Mouse (Mus musculus) heart, postnatal 25 days (tissue): Measurements from ENCODE around the gene Zglp1. TPM values are rescaled to one million over a fixed set of nuclear protein-coding genes. Genes with fewer than 3 reads are reported as not detected.
"Not testable (repeated sequence)": the region's sequence is repeated elsewhere in the genome, so short reads cannot be mapped to it uniquely, and the experiment has no call there.

Experiments used
- DNase-seq: peaks from one replicate; pipeline ENCODE4 v3.0.0; 2022; ENCODE audit warnings: low spot score
- intact Hi-C: fragments of 180-260 bp; cut with DNase I; formaldehyde crosslinking; loops from one replicate; pipeline ENCODE4 v1.15.1; 2025
- total RNA-seq, 2 experiments: library from RNA; stranded (reverse); gene quantifications; 2 replicates each; pipeline ENCODE4 v1.2.3; 2021

Zglp1 gene
- total RNA-seq, 2 experiments from 2014 or later: not detected

- peak; percentile 78 for DNase-seq
- intact Hi-C loops: loop anchor here (5.0 kb wide), 1 partner anchor 64 kb away; no protein-coding TSS in a partner anchor
Observed at GRCm38 (mm10) chr9:21073044-21073840, 6.3 kb upstream of the Zglp1 start, which contains the start of the genes Gm49373 and Fdx1l. TSS of gene Gm49373 (minus strand) at chr9:21073096. TSS of gene Fdx1l (minus strand) at chr9:21073614.

DNA sequence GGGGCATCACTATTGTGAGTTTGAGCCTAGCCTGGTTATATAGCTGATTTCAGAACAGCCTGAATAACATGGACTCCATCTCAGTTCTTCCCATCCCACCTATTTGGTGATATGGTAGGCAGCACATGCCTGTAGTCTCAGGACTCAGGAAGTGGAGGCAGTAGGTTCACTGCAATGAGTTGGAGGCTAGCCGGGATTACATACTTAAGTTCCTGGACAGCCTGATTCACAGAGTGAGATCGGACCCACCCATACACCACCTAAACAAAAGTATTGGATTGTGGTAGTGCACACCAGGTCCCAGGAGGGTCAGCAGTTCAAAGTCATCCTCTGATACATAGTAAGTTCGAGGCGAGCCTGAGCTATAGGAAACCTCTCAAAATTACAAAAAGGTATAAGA is 5.7 kb upstream of the Zglp1 start:
- intact Hi-C loops: loop anchor here (5.0 kb wide), 1 partner anchor 65 kb away; no protein-coding TSS in a partner anchor
- no peak for DNase-seq

DNA sequence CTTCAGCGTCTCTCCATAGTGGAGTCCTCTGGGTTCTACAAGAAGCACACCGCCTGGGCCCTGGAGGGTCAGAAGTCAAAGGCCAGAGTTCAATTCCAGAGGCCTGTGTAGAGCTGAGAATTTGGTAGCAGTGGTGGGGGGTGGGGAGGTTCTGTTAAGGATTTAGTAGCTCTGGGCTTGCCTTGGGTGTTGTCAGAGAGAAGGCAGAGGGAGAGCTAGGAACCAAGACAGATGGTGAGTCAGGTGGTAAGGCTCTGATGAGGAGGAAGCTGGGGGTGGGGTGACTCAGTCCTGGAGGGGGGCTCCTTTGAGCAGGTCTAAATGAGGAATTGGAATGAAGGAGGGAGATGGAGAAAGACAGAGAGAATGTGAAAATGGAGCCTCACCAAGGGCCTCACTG is 4.0 kb downstream of the Zglp1 start:
- DNase-seq: no peak
- intact Hi-C loops: no loop called here

- no peak for DNase-seq
- intact Hi-C loops: no loop called here
Observed at GRCm38 (mm10) chr9:21051578-21051977, 15.3 kb downstream of the Zglp1 start.

DNA sequence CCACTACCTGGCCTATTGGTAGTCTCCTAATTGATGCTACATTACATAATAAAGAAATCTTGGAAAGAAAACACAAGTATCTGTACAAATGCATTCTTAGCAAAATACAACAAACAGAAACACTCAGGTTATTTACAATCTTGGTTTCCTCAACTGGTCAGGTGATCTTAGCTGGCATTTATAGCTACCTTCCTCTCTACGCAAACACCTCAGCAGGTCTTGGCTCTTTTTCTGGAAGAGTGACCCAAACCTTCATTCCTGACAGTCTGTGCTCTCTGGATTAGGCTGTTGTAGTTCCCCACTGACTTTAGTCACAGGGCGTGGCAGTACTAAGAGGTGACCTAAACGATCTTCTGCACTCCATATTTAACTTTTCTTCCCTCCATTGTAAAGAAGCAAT is 21.7 kb downstream of the Zglp1 start:
- no peak for DNase-seq
- intact Hi-C loops: no loop called here

- intact Hi-C loops, DNase-seq: not testable (repeated sequence)
Observed at GRCm38 (mm10) chr9:21044785-21045184, 22.1 kb downstream of the Zglp1 start.

DNA sequence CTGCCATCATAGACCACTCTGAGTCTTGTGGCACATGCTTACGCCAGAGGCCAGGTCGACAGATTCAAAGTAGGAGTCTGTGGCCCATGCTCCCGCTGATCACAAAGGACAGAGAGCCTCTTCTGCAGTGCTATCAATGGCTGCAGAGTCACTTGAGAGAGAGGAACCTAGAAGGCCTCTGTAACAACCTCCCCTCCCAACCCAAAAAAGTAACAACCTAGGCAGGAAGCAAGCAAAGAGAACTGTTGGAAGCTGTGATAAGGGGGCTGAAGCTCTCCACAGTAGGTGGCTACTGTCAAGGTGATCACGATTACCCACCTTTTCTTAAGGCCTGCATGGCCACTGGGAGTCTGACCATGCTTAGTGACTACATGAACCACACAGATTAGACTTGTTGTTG is 23.3 kb downstream of the Zglp1 start:
- DNase-seq: no peak
- intact Hi-C loops: no loop called here

GRCm38 (mm10) chr9:21041308-21041707 is 25.6 kb downstream of the Zglp1 start:
- no peak for DNase-seq
- intact Hi-C loops: no loop called here

DNA sequence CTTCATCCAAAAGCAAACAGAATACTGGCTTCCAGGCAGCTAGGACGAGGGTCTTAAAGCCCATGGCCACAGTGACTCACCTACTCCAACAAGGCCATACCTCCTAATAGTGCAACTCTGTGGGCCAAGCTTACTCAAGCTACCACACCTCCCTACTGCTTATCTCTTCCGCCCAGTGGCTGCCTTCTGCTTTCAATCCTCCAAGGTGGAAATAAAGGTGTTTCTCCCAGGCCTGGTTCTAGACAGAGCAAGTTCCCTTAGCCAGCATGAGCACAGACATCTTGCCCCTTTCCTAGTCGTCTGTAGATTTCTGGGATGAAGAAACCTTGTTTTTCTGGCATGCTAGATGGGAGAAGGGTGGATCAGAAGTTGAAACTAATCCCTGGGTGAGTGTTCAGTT is 27.1 kb downstream of the Zglp1 start:
- intact Hi-C loops: no loop called here
- no peak for DNase-seq

DNA sequence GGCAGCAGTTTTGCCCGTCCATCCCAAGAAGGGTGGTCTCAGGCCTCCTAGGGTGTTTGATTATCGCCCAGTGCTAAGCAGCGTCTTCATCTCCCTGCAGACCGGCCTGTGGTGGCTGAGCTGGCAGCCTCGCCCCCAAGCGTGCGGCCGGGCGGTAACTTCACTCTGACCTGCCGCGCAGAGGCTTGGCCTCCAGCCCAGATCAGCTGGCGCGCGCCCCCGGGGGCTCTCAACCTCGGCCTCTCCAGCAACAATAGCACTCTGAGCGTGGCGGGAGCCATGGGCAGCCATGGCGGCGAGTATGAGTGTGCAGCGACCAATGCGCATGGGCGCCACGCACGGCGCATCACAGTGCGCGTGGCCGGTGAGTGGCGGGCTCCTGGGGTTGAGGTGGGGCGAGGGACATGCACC is 29.4 kb downstream of the Zglp1 start:
- intact Hi-C loops: no loop called here
- no peak for DNase-seq

- no peak for DNase-seq
Observed at GRCm38 (mm10) chr9:21036666-21037065, 30.2 kb downstream of the Zglp1 start.

GRCm38 (mm10) chr9:21036161-21036560 is 30.7 kb downstream of the Zglp1 start:
- intact Hi-C loops: no loop called here
- no peak for DNase-seq

More at GRCm38 (mm10) chr9:21036666-21037065, 30.2 kb downstream of the Zglp1 start:
- intact Hi-C loops: no loop called here

DNA sequence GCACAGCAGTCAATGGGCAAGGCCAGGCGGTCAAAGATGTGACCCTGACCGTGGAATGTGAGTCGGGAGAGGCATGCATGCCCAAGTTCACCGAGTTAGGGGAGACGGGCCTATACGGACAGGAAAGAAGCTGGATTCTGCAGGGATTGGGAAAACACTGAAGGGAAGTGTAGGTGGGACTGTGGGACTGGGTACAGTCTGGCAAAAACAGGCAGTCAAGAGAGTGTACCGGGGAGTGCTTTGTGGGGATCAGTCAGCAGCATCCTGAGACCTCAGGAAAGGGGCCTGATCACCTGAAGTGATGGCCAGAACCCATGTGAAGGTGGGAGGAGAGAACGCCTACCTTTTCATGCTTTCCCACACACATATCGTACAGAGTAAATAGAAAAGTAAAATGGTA is 31.3 kb downstream of the Zglp1 start:
- intact Hi-C loops: no loop called here
- no peak for DNase-seq

GRCm38 (mm10) chr9:21034481-21035085 is 32.3 kb downstream of the Zglp1 start:
- DNase-seq: no peak
- intact Hi-C loops: loop anchor here (5.0 kb wide), 1 partner anchor 103 kb away; no protein-coding TSS in a partner anchor

DNA sequence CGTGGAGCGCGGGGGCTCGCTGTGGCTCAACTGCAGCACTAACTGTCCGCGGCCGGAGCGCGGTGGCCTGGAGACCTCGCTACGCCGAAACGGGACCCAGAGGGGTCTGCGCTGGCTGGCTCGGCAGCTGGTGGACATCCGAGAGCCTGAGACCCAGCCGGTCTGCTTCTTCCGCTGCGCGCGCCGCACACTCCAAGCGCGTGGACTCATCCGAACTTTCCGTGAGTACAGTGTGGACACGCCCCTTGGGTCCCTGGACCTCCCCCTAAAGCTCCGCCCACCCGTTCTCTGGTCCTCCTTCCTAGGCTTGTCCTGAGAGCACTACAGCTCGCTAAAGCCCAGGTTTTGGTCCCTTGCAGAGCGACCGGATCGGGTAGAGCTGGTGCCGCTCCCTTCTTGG is 33.8 kb downstream of the Zglp1 start:
- peak; percentile 74 for DNase-seq
- intact Hi-C loops: loop anchor here (5.0 kb wide), 1 partner anchor 104 kb away; no protein-coding TSS in a partner anchor

DNA sequence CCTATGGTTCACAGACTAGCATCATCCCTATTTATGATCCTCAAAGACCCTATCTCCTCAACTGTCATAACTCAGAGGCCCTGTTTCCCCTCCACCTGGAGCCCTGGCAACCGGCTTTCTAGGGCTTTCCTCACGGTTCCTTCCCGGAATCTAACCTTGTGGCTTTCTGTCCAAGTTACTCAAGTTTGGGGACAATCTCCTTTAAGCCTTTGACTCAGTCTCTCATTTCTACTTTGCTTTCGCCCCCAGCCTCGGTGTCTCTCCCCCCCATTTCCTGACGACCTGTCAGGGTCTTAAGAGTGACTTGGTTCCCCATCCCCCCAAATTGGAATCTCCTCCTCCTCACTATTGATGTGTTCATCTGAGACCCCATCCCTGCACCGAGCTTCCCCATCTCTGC is 34.4 kb downstream of the Zglp1 start:
- no peak for DNase-seq
- intact Hi-C loops: loop anchor here (5.0 kb wide), 1 partner anchor 105 kb away; no protein-coding TSS in a partner anchor

- no peak for DNase-seq
- intact Hi-C loops: loop anchor here (5.0 kb wide), 1 partner anchor 105 kb away; no protein-coding TSS in a partner anchor
Observed at GRCm38 (mm10) chr9:21031896-21032351, 35.0 kb downstream of the Zglp1 start, which contains the start of gene Icam5. TSS of gene Icam5 (plus strand) at chr9:21032073.

GRCm38 (mm10) chr9:21031251-21031895 is 35.5 kb downstream of the Zglp1 start:
- peak; percentile 43 for DNase-seq
- intact Hi-C loops: loop anchor here (5.0 kb wide), 1 partner anchor 106 kb away; no protein-coding TSS in a partner anchor

DNA sequence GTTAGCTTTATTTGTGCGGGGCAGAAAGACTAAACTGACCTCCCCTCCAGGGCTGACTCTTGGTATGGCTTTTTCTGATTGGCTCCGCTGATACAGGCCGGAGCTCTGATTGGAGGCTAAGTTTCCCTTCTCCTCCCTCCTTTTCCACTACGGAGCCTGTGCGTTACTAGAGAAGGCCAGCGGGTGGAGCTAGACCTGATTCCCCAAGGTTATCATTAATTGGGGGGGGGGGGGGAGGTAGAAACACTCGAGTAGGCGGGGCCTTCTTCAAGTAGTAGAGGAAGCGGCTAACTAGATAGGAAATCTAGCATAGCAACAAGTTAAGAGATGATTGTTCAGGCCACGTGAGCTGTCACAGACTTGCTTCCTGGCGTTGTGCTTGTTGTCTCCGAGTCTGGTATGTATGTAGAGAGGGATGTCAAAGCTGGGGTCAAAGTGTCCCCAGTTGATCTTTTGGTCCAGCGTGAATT is 36.1 kb downstream of the Zglp1 start:
- intact Hi-C loops: loop anchor here (5.0 kb wide), 1 partner anchor 106 kb away; no protein-coding TSS in a partner anchor
- DNase-seq: peak; percentile 79

- intact Hi-C loops: loop anchor here (5.0 kb wide), 1 partner anchor 107 kb away; no protein-coding TSS in a partner anchor
- no peak for DNase-seq
Observed at GRCm38 (mm10) chr9:21030055-21030600, 36.8 kb downstream of the Zglp1 start.
